Mouse (Mus musculus): ENCODE data around the gene Slc25a21. TPM values are rescaled to one million over a fixed set of nuclear protein-coding genes. Genes with fewer than 3 reads are reported as not detected.

Gene Slc25a21
- polyA plus RNA-seq, 1 experiment, result 1.3 TPM

DNA sequence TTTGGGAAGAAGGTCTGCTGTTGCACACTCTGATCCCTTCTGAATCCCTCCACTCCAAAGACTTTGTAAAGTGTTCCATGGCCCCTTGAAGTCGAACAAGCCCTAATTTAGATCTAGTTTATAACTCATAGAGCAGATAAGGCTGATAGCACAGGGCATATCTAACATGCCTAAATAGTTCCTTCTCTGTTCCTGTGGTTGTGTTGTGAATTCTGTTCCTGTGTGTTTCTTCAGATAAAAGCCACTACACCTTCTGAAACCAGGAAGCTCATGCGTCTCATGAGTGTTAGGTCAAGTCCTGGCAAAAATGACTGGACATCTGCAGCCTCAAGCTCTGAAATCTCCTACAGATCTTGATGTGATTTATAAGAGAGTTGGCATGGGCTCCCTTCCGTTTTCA is 326.7 kb downstream of the Slc25a21 start:
- Histone ChIP-seq H3K4me3 (ENCODE audit: extremely low read depth, insufficient read depth, insufficient read length) (no peak overlapping the region), H3K27me3 (ENCODE audit: control insufficient read depth, insufficient read depth, low read length) (no peaks in the 10 kb centered on the region), H3K27ac (ENCODE audit: insufficient read depth, low read length) (no peak overlapping the region), H3K4me1 (ENCODE audit: control insufficient read depth, insufficient read depth, insufficient read length) (no peaks in the 10 kb centered on the region), H3K36me3 (ENCODE audit: control insufficient read depth, insufficient read depth, low read length) (no peaks in the 10 kb centered on the region)
- DNase-seq (ENCODE audit: low read depth in 1 of 2, low spot score in 2 of 2), result no peak
- TF ChIP-seq POLR2A (IDR thresholded peaks at IDR 0.05; ENCODE audit: low read depth, low read length), result no peak
- no peak for TF ChIP-seq CTCF (IDR thresholded peaks at IDR 0.05; ENCODE audit: extremely low read depth, insufficient read depth, insufficient read length, insufficient replicate concordance)
- WGBS, result 65% methylated on average over 3 of the region's 3 CpGs

DNA sequence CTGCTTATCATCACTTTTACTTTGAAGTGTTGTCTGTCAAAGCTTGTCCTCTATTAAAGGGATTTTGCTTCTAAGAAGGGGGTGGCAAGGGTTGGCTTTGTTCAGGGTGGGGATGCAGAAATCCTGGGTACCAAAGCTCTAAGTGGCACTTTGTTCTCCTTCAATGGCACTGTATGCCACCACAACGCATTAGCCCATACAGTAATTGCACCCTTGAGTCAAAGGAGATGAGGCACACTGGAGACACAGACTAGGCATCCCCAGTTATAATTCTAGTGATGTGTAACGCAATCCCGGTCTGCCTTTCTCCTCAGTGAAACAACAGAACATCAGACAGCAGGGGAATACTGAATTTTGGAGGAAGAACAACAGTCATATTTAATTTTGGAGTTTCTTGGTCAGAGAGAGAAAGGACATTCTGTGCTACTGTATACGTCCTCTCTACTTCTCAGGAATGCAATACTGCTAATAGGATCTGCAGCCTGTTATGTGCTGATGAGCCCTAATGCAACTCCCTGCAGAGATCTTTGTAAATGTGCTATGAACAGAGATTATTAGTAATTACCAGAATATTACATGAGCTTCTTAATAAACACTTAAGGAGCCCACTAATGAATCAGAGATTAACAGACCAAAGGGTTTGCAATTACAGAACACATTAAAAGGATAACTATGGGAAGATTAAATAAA is 333.3 kb downstream of the Slc25a21 start:
- no peaks in the 10 kb centered on the region for H3K4me1 ChIP-seq (ENCODE audit: control insufficient read depth, insufficient read depth, insufficient read length)
- no peak overlapping the region for H3K4me3 ChIP-seq (ENCODE audit: extremely low read depth, insufficient read depth, insufficient read length)
- no peak for DNase-seq (ENCODE audit: low read depth in 1 of 2, low spot score in 2 of 2)
- no peaks in the 10 kb centered on the region for H3K36me3 ChIP-seq (ENCODE audit: control insufficient read depth, insufficient read depth, low read length)
- no peak overlapping the region for H3K27ac ChIP-seq (ENCODE audit: insufficient read depth, low read length)
- TF ChIP-seq POLR2A (IDR thresholded peaks at IDR 0.05; ENCODE audit: low read depth, low read length) (no peak), CTCF (IDR thresholded peaks at IDR 0.05; ENCODE audit: extremely low read depth, insufficient read depth, insufficient read length, insufficient replicate concordance) (no peak)
- no peaks in the 10 kb centered on the region for H3K27me3 ChIP-seq (ENCODE audit: control insufficient read depth, insufficient read depth, low read length)
- WGBS, result 91% methylated on average over 4 of the region's 4 CpGs

DNA sequence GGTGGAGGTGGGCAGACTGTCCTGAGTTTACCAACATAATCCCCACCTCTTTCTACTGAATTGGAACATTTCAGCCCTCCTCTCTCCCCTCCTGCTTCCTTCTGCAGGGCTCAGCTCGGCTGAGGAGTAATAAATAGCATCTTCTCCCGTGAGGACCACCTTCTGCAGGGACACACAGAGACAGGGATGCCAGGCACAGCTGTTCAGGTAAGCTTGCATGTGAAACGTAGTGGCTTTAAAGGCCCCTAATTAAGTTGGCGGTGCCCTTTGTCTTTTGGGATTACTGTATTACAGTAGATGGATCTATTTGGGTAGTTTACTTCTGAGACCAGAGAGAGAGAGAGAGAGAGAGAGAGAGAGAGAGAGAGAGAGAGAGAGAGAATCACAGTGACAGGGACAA is 344.6 kb downstream of the Slc25a21 start:
- Histone ChIP-seq H3K27me3 (ENCODE audit: control insufficient read depth, insufficient read depth, low read length) (no peaks in the 10 kb centered on the region), H3K27ac (ENCODE audit: insufficient read depth, low read length) (no peak overlapping the region), H3K4me3 (ENCODE audit: extremely low read depth, insufficient read depth, insufficient read length) (no peak overlapping the region), H3K36me3 (ENCODE audit: control insufficient read depth, insufficient read depth, low read length) (no peaks in the 10 kb centered on the region), H3K4me1 (ENCODE audit: control insufficient read depth, insufficient read depth, insufficient read length) (no peaks in the 10 kb centered on the region)
- 51% methylated on average over 4 of the region's 4 CpGs for WGBS
- TF ChIP-seq CTCF (IDR thresholded peaks at IDR 0.05; ENCODE audit: extremely low read depth, insufficient read depth, insufficient read length, insufficient replicate concordance), result no peak
- TF ChIP-seq POLR2A (IDR thresholded peaks at IDR 0.05; ENCODE audit: low read depth, low read length), result no peak
- DNase-seq (ENCODE audit: low read depth in 1 of 2, low spot score in 2 of 2), result no peak

DNA sequence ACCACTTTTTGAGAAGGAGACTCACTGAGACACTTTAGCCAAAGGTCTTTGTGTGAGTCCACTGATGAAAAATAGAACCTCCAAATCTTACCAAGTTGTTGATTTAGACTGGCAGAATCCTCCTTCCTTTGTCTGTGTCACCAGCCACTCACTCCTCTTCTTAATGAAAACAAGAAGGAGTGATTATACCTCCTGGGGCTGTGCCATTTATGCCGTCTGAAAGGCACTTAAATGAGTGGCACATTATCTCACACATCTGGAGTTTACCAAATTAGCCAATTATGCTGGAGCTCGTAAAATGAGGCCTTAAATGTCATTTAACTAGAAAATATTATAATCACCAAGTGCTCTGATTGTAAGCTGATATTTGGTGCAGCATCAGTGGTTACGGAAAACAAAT is 345.8 kb downstream of the Slc25a21 start:
- Histone ChIP-seq H3K27ac (ENCODE audit: insufficient read depth, low read length) (no peak overlapping the region), H3K4me3 (ENCODE audit: extremely low read depth, insufficient read depth, insufficient read length) (no peak overlapping the region), H3K4me1 (ENCODE audit: control insufficient read depth, insufficient read depth, insufficient read length) (no peaks in the 10 kb centered on the region), H3K36me3 (ENCODE audit: control insufficient read depth, insufficient read depth, low read length) (no peaks in the 10 kb centered on the region), H3K27me3 (ENCODE audit: control insufficient read depth, insufficient read depth, low read length) (no peaks in the 10 kb centered on the region)
- 69% methylated on average over 3 of the region's 3 CpGs for WGBS
- DNase-seq (ENCODE audit: low read depth in 1 of 2, low spot score in 2 of 2), result no peak
- TF ChIP-seq POLR2A (IDR thresholded peaks at IDR 0.05; ENCODE audit: low read depth, low read length) (no peak), CTCF (IDR thresholded peaks at IDR 0.05; ENCODE audit: extremely low read depth, insufficient read depth, insufficient read length, insufficient replicate concordance) (no peak)

GRCm38 (mm10) chr12:56829945-56830344 is 367.3 kb downstream of the Slc25a21 start:
- DNase-seq (ENCODE audit: low read depth in 1 of 2, low spot score in 2 of 2), result no peak
- no peaks in the 10 kb centered on the region for H3K27me3 ChIP-seq (ENCODE audit: control insufficient read depth, insufficient read depth, low read length)
- WGBS, result 68% methylated on average over 1 of the region's 1 CpGs
- H3K27ac ChIP-seq (ENCODE audit: insufficient read depth, low read length), result no peak overlapping the region
- no peak overlapping the region for H3K4me3 ChIP-seq (ENCODE audit: extremely low read depth, insufficient read depth, insufficient read length)
- TF ChIP-seq CTCF (IDR thresholded peaks at IDR 0.05; ENCODE audit: extremely low read depth, insufficient read depth, insufficient read length, insufficient replicate concordance) (no peak), POLR2A (IDR thresholded peaks at IDR 0.05; ENCODE audit: low read depth, low read length) (no peak)
- H3K36me3 ChIP-seq (ENCODE audit: control insufficient read depth, insufficient read depth, low read length), result no peaks in the 10 kb centered on the region
- H3K4me1 ChIP-seq (ENCODE audit: control insufficient read depth, insufficient read depth, insufficient read length), result no peaks in the 10 kb centered on the region

DNA sequence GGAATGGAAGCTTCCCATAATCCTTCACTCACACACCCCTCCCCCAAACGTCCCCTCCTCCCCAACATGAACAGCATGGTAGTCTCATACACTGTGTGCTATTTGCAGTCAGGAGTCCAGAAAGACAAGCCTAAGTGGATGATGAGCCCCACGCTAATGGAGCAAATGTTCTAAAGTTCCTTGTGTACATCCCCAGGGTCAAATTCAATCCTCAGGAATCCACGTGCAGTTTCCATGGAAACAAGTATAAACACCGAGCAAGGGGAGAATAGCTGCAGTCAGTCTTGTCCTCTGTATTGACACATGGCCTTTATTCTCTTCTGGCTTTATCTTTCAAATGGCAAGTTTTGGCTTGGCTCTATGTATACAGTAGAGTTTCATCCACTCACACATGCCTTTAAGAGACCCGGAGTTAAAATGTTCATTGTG is 367.8 kb downstream of the Slc25a21 start:
- TF ChIP-seq POLR2A (IDR thresholded peaks at IDR 0.05; ENCODE audit: low read depth, low read length) (no peak), CTCF (IDR thresholded peaks at IDR 0.05; ENCODE audit: extremely low read depth, insufficient read depth, insufficient read length, insufficient replicate concordance) (no peak)
- Histone ChIP-seq H3K36me3 (ENCODE audit: control insufficient read depth, insufficient read depth, low read length) (no peaks in the 10 kb centered on the region), H3K27ac (ENCODE audit: insufficient read depth, low read length) (no peak overlapping the region), H3K4me3 (ENCODE audit: extremely low read depth, insufficient read depth, insufficient read length) (no peak overlapping the region), H3K4me1 (ENCODE audit: control insufficient read depth, insufficient read depth, insufficient read length) (no peaks in the 10 kb centered on the region), H3K27me3 (ENCODE audit: control insufficient read depth, insufficient read depth, low read length) (no peaks in the 10 kb centered on the region)
- WGBS, result 60% methylated on average over 5 of the region's 5 CpGs
- DNase-seq (ENCODE audit: low read depth in 1 of 2, low spot score in 2 of 2), result no peak

DNA sequence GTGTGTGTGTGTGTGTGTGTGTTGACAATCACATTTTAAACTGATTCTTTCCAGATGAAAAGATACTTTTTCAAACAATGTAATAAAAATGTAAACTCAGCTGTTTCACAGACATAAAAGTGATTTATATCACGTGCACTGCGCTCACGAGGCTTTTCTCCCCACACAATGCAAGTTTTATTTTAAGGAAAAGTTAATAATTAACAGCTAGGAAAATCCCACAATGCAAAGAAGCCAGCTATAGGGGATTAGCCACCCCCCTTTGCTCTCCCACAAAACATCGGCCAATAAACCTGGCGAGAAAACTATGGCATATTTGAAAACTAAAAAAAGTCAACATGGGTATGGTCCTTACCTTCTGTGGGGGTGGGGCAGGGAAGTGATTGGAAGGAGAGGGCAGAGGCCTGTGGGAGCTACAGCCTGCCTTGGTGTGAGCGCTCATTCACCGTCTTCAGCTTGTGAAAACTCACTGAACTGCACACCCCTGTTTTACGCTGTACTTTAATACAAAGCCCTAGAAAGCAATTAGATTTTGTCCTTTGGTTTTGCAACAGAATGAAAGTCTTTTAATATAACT is 369.4 kb downstream of the Slc25a21 start:
- Histone ChIP-seq H3K27me3 (ENCODE audit: control insufficient read depth, insufficient read depth, low read length) (no peaks in the 10 kb centered on the region), H3K27ac (ENCODE audit: insufficient read depth, low read length) (no peak overlapping the region), H3K36me3 (ENCODE audit: control insufficient read depth, insufficient read depth, low read length) (no peaks in the 10 kb centered on the region), H3K4me1 (ENCODE audit: control insufficient read depth, insufficient read depth, insufficient read length) (no peaks in the 10 kb centered on the region), H3K4me3 (ENCODE audit: extremely low read depth, insufficient read depth, insufficient read length) (no peak overlapping the region)
- WGBS, result 89% methylated on average over 8 of the region's 8 CpGs
- no peak for DNase-seq (ENCODE audit: low read depth in 1 of 2, low spot score in 2 of 2)
- TF ChIP-seq POLR2A (IDR thresholded peaks at IDR 0.05; ENCODE audit: low read depth, low read length) (no peak), CTCF (IDR thresholded peaks at IDR 0.05; ENCODE audit: extremely low read depth, insufficient read depth, insufficient read length, insufficient replicate concordance) (no peak)

Measured in spleen, adult 2 months (tissue).